Mouse (Mus musculus): ENCODE results near the gene Rai1. TPM values are rescaled to one million over a fixed set of nuclear protein-coding genes. Genes with fewer than 3 reads are reported as not detected.
A peak's percentile ranks its signal among the peaks of the same experiment; 100 is the strongest.

Rai1 gene
- polyA plus RNA-seq, 1 experiment from 2014 or later = 28.1 TPM

GRCm38 (mm10) chr11:60172074-60172473, 67.3 kb downstream of the Rai1 start:
- 88% methylated on average over 3 of the region's 3 CpGs for WGBS

GRCm38 (mm10) chr11:60173606-60174184, 68.9 kb downstream of the Rai1 start:
- ATAC-seq (ENCODE audit: low FRiP score) = no peak
- WGBS = 84% methylated on average over 10 of the region's 10 CpGs
- H3K4me3 ChIP-seq (ENCODE audit: low read depth, low read length) = no peak overlapping the region
- no peaks in the 10 kb centered on the region for H3K27me3 ChIP-seq (ENCODE audit: control insufficient read depth, insufficient read depth, low read length)
- no peak overlapping the region for H3K27ac ChIP-seq (ENCODE audit: low read depth, low read length)
- H3K9ac ChIP-seq (ENCODE audit: low read depth, low read length) = no peak overlapping the region
- H3K4me1 ChIP-seq (replicated peaks; ENCODE audit: control insufficient read depth, insufficient read depth, low read length) = peaks cover 22% of the 10 kb centered on the region
- DNase-seq (ENCODE audit: low spot score) = no peak
- no peak overlapping the region for H3K4me2 ChIP-seq (replicated peaks; ENCODE audit: low read depth, low read length)
- no peaks in the 10 kb centered on the region for H3K36me3 ChIP-seq (ENCODE audit: control insufficient read depth, insufficient read depth, low read length)
- H3K9me3 ChIP-seq (ENCODE audit: control insufficient read depth, low read length) = no peaks in the 10 kb centered on the region

More at GRCm38 (mm10) chr11:60172074-60172473, 67.3 kb downstream of the Rai1 start:
- Histone ChIP-seq H3K4me3 (ENCODE audit: low read depth, low read length) (no peak overlapping the region), H3K9ac (ENCODE audit: low read depth, low read length) (no peak overlapping the region), H3K27me3 (ENCODE audit: control insufficient read depth, insufficient read depth, low read length) (no peaks in the 10 kb centered on the region), H3K36me3 (ENCODE audit: control insufficient read depth, insufficient read depth, low read length) (no peaks in the 10 kb centered on the region), H3K27ac (ENCODE audit: low read depth, low read length) (no peak overlapping the region), H3K4me2 (replicated peaks; ENCODE audit: low read depth, low read length) (no peak overlapping the region), H3K4me1 (replicated peaks; ENCODE audit: control insufficient read depth, insufficient read depth, low read length) (peaks cover 9% of the 10 kb centered on the region), H3K9me3 (ENCODE audit: control insufficient read depth, low read length) (no peaks in the 10 kb centered on the region)
- no peak for ATAC-seq (ENCODE audit: low FRiP score)
- DNase-seq (ENCODE audit: low spot score) = no peak

GRCm38 (mm10) chr11:60175371-60176181, 70.8 kb downstream of the Rai1 start:
- no peaks in the 10 kb centered on the region for H3K27me3 ChIP-seq (ENCODE audit: control insufficient read depth, insufficient read depth, low read length)
- DNase-seq (ENCODE audit: low spot score) = peak; percentile 76
- peak overlapping the region; percentile 97 for H3K27ac ChIP-seq (ENCODE audit: low read depth, low read length)
- H3K9me3 ChIP-seq (ENCODE audit: control insufficient read depth, low read length) = no peaks in the 10 kb centered on the region
- H3K9ac ChIP-seq (ENCODE audit: low read depth, low read length) = peak overlapping the region; percentile 79
- H3K36me3 ChIP-seq (ENCODE audit: control insufficient read depth, insufficient read depth, low read length) = no peaks in the 10 kb centered on the region
- under 1% methylated on average over 64 of the region's 66 CpGs for WGBS
- peaks cover 23% of the 10 kb centered on the region for H3K4me1 ChIP-seq (replicated peaks; ENCODE audit: control insufficient read depth, insufficient read depth, low read length)
- H3K4me3 ChIP-seq (ENCODE audit: low read depth, low read length) = peak overlapping the region; percentile 64
- ATAC-seq (ENCODE audit: low FRiP score) = peak; percentile 43
- H3K4me2 ChIP-seq (replicated peaks; ENCODE audit: low read depth, low read length) = peak overlapping the region; percentile 100

DNA sequence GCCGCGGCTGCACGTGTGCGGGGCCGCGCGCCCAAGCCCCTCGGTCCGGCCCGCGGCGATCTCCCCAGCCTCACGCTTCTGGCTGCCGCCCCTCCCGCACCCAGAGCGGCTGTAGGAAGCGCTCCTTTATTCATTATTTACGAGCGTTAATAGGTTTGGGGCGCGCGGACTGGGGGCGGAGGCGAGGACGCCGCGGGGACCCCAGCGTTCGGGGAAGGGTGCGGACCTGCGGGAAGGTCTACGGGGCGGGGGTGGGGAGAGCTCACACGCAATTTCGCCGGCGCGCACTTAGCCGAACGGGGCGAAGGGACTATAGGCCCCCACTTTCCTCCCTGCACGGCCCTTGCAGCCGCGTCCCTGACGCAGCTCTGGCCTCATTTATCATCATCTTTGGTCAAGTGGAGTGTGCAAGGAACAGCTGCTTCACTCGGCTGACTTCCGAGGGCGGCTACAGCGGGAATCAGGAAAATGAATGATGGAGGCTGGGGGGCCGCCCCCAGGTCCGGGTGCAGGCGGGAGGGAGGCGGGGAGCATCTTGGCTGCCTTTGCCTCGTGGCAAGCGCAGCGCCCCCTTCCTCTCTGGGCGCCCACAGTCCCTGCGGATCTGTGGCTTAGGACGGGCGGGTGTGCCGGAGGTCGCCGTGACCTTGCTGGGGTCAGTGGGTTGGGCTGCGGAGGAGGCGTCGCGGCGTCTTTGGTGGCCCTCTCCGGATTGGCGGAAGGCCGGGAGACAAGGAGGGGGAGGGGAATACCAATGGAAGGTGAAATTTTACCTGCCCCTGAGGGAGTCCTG, 71.6 kb downstream of the Rai1 start:
- Histone ChIP-seq H3K27ac (ENCODE audit: low read depth, low read length) (peak overlapping the region; percentile 97), H3K36me3 (ENCODE audit: control insufficient read depth, insufficient read depth, low read length) (no peaks in the 10 kb centered on the region), H3K9me3 (ENCODE audit: control insufficient read depth, low read length) (no peaks in the 10 kb centered on the region), H3K4me3 (ENCODE audit: low read depth, low read length) (peak overlapping the region; percentile 64), H3K9ac (ENCODE audit: low read depth, low read length) (peak overlapping the region; percentile 79), H3K4me1 (replicated peaks; ENCODE audit: control insufficient read depth, insufficient read depth, low read length) (peaks cover 23% of the 10 kb centered on the region), H3K27me3 (ENCODE audit: control insufficient read depth, insufficient read depth, low read length) (no peaks in the 10 kb centered on the region), H3K4me2 (replicated peaks; ENCODE audit: low read depth, low read length) (peak overlapping the region; percentile 100)
- WGBS = under 1% methylated on average over 71 of the region's 71 CpGs
- peak; percentile 78 for ATAC-seq (ENCODE audit: low FRiP score)
- DNase-seq (ENCODE audit: low spot score) = peak; percentile 79

DNA sequence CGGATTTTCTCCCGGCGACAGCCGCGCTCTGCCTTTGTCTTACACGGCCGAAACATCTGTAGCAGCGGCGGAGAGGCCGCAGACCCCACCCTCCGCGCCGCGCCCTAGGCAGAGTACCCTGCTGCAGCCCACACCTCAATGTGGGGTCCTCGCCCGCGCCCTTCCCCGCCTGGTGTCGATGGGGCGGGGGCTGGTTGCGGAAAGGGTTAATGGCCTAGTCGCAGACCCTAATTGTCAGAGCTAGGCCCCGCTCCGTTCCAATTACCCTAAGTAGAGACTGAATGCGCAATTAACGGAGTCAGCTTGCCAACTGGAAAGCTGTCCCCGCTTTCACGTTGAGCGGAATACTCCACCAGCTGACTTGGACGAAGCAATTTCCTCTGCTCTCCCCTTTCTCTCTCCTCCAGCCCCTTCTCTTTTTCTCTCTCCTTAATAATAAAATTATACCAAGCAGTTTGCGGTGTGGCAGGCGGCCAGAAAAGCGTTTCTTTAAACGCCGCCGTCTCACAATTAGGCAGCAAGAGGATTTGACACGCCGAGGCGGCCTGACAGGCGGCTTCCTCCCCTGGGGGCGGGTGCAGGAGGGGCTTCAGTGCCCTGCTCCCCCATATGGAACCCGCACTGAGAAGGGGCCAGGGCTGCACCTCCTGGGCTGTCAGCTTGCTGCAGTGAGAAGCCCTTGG, 72.3 kb downstream of the Rai1 start:
- ATAC-seq (ENCODE audit: low FRiP score) (peak; percentile 69), DNase-seq (ENCODE audit: low spot score) (peak; percentile 72)
- Histone ChIP-seq H3K4me1 (replicated peaks; ENCODE audit: control insufficient read depth, insufficient read depth, low read length) (peaks cover 25% of the 10 kb centered on the region), H3K27me3 (ENCODE audit: control insufficient read depth, insufficient read depth, low read length) (no peaks in the 10 kb centered on the region), H3K9me3 (ENCODE audit: control insufficient read depth, low read length) (no peaks in the 10 kb centered on the region), H3K36me3 (ENCODE audit: control insufficient read depth, insufficient read depth, low read length) (no peaks in the 10 kb centered on the region), H3K4me3 (ENCODE audit: low read depth, low read length) (peak overlapping the region; percentile 64), H3K27ac (ENCODE audit: low read depth, low read length) (peak overlapping the region; percentile 97), H3K4me2 (replicated peaks; ENCODE audit: low read depth, low read length) (peak overlapping the region; percentile 100), H3K9ac (ENCODE audit: low read depth, low read length) (peak overlapping the region; percentile 79)
- under 1% methylated on average over 37 of the region's 42 CpGs for WGBS

DNA sequence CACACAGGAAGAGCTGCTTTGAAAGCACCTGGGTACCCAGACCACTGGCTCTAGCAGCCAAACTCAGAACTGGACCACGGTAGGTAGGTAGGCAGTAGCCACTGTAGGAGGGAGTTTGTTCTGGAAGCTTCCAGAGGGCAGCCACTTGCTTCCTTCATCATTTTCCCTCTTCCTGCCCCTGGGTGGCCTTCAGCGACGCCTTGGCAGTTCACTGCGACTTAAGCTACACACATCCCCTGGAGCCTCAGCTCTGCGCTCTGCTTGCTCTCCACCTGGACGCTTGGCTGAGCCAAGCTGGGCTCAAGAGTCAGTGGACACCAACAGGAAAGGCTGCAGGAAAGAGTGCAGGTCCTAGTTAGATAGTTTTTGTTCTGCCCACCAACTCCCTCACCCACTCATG, 73.2 kb downstream of the Rai1 start:
- ATAC-seq (ENCODE audit: low FRiP score) (no peak), DNase-seq (ENCODE audit: low spot score) (no peak)
- Histone ChIP-seq H3K9ac (ENCODE audit: low read depth, low read length) (peak overlapping the region; percentile 79), H3K4me2 (replicated peaks; ENCODE audit: low read depth, low read length) (peak overlapping the region; percentile 100), H3K4me3 (ENCODE audit: low read depth, low read length) (no peak overlapping the region), H3K9me3 (ENCODE audit: control insufficient read depth, low read length) (no peaks in the 10 kb centered on the region), H3K27ac (ENCODE audit: low read depth, low read length) (peak overlapping the region; percentile 97), H3K27me3 (ENCODE audit: control insufficient read depth, insufficient read depth, low read length) (no peaks in the 10 kb centered on the region), H3K36me3 (ENCODE audit: control insufficient read depth, insufficient read depth, low read length) (no peaks in the 10 kb centered on the region), H3K4me1 (replicated peaks; ENCODE audit: control insufficient read depth, insufficient read depth, low read length) (peaks cover 33% of the 10 kb centered on the region)
- 66% methylated on average over 6 of the region's 6 CpGs for WGBS

DNA sequence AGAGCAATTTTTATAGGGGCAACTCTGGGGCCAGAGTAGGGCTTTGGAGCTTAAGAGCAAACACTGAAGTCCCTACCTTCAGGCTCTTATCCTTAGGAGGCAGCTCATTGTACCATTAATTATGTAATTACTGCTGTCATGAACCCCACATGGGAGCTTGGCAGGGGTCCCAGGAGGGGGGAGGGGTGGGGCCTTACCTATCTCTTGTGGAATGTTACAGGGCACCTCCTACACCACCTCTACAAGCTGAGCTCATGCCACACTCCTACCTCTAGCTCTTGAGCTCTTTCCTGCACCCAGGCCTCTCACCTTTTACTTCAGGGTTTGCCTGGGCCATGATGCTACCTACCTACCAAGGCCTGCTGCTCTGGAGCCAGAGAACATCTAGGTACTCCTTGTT, 73.7 kb downstream of the Rai1 start:
- Histone ChIP-seq H3K4me1 (replicated peaks; ENCODE audit: control insufficient read depth, insufficient read depth, low read length) (peaks cover 36% of the 10 kb centered on the region), H3K4me3 (ENCODE audit: low read depth, low read length) (no peak overlapping the region), H3K36me3 (ENCODE audit: control insufficient read depth, insufficient read depth, low read length) (no peaks in the 10 kb centered on the region), H3K27ac (ENCODE audit: low read depth, low read length) (peak overlapping the region; percentile 97; the same call in 1 of the 2 replicates), H3K9ac (ENCODE audit: low read depth, low read length) (no peak overlapping the region), H3K27me3 (ENCODE audit: control insufficient read depth, insufficient read depth, low read length) (no peaks in the 10 kb centered on the region), H3K9me3 (ENCODE audit: control insufficient read depth, low read length) (no peaks in the 10 kb centered on the region), H3K4me2 (replicated peaks; ENCODE audit: low read depth, low read length) (no peak overlapping the region)
- DNase-seq (ENCODE audit: low spot score) = no peak
- ATAC-seq (ENCODE audit: low FRiP score) = no peak

DNA sequence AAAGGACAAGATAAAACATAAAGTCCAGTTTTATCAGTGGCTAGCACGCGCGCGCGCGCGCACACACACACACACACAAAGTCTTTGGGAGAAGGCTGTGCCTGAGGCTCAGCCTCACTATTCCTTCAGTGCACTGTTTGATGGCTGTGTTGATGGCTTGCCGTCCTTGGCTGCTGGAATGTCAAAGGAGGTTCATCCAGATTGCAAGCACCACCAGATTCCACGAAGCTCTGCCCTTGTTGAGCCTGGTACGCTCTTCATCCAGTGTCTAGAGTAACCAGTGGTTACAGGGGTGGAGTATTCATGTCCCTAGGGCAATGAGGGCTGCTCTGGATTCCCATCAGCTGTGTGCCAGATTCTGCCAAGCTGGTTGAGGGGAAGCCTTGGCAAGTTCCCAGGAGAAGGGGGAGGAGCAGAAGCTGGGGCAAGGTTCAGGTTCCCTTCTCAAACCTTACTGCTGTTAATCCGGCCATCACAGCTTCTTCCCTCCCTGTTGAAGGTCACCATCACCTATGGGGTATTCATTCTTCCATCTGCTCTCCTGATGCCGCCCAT, 77.4 kb downstream of the Rai1 start:
- Histone ChIP-seq H3K4me1 (replicated peaks; ENCODE audit: control insufficient read depth, insufficient read depth, low read length) (peaks cover 41% of the 10 kb centered on the region), H3K27me3 (ENCODE audit: control insufficient read depth, insufficient read depth, low read length) (no peaks in the 10 kb centered on the region), H3K4me3 (ENCODE audit: low read depth, low read length) (no peak overlapping the region), H3K9ac (ENCODE audit: low read depth, low read length) (no peak overlapping the region), H3K36me3 (ENCODE audit: control insufficient read depth, insufficient read depth, low read length) (peaks cover 6% of the 10 kb centered on the region; the same call in 1 of the 2 replicates), H3K27ac (ENCODE audit: low read depth, low read length) (peak overlapping the region; percentile 69), H3K9me3 (ENCODE audit: control insufficient read depth, low read length) (no peaks in the 10 kb centered on the region), H3K4me2 (replicated peaks; ENCODE audit: low read depth, low read length) (no peak overlapping the region)
- DNase-seq (ENCODE audit: low spot score) = no peak
- WGBS = 86% methylated on average over 12 of the region's 12 CpGs
- no peak for ATAC-seq (ENCODE audit: low FRiP score)

All from hindbrain, embryonic 11.5 days (tissue).